In the genomic region with DNA sequence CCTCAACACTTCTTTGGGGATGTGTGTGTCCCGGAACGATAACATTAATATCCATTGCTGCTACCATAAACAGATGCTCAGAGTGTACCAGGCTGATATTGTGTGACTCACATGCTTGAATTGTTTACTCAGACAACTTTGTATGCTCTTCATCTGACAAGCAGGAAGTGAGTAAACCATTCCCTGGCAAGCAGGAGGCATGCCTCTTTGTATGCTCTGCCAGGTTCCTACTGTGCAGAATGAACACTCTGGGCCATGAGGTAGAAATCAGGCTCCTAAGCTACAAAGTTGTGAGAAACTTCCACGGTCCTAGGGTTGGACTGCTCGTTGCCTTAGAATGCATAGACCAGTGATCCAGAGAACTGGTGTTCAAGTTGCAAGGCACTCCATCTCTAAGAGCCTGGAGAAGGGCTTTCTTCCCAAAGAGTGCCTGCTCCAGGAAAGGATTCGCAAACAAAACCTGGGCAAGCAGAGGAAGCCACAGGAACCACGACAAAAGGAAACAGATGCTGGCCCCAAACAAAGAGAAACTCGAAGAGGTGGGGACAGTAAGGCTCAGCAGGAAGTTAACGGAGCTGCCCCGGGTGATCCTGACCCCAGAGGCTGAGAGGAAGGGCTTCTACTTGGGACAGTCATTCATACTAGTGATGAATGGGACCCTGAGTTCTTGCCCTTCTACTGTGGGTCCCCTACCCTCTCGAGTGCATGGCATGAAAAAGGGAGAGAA, we compare ENCODE assay signal across 8 mouse cellular contexts. TPM values are rescaled to one million over a fixed set of nuclear protein-coding genes. Genes with fewer than 3 reads are reported as not detected.
DNase-seq lines count a peak whose midpoint lies in the region; TF ChIP-seq lines count a peak whose summit lies in the region.

No protein-coding gene starts in this region.

- TF ChIP-seq CTCF in liver, adult 2 months (IDR thresholded peaks at IDR 0.05; ENCODE audit: low read depth, low read length): no peak
- TF ChIP-seq CTCF in layer of hippocampus, adult 2 months (conservative IDR thresholded peaks at IDR 0.05): no peak

- no peaks in the 10 kb centered on the region for H3K36me3 ChIP-seq in liver, adult 2 months (ENCODE audit: control insufficient read depth, insufficient read depth, low read length)

- H3K4me1 ChIP-seq in liver, adult 2 months (ENCODE audit: control insufficient read depth, insufficient read depth, low read length): peaks cover 9% of the 10 kb centered on the region

- no peak overlapping the region for H3K9ac ChIP-seq in liver, adult 2 months (ENCODE audit: low read depth, low read length)

- no peak overlapping the region for H3K27ac ChIP-seq in liver, adult 2 months (replicated peaks; ENCODE audit: insufficient read depth, low read depth, low read length)
- H3K27ac ChIP-seq in layer of hippocampus, adult 2 months: no peak overlapping the region

- peak; percentile 6 for DNase-seq in adrenal gland, adult 2 months
- no peak for DNase-seq in adrenal gland, adult 18-20 months (ENCODE audit: low spot score in 2 of 2)
- DNase-seq in urinary bladder, postnatal 14 days (ENCODE audit: low spot score): peak; percentile 10
- no peak for DNase-seq in urinary bladder, postnatal 10 days (ENCODE audit: low spot score)
- peak; percentile 75 for DNase-seq in liver, adult 2 months (ENCODE audit: extremely low read depth, low read depth, low spot score)
- DNase-seq in layer of hippocampus, adult 2 months (ENCODE audit: low spot score in 2 of 2): no peak
- DNase-seq in left cerebral cortex, adult 8-10 months (ENCODE audit: low spot score in 2 of 2): no peak
- no peak for DNase-seq in thymus, postnatal 4 days

- H3K27me3 ChIP-seq in liver, adult 2 months (ENCODE audit: control insufficient read depth, insufficient read depth, low read length): no peaks in the 10 kb centered on the region

- TF ChIP-seq POLR2A in liver, adult 2 months (IDR thresholded peaks at IDR 0.05; ENCODE audit: extremely low read depth, insufficient read depth, low read length): no peak

- no peak overlapping the region for H3K4me3 ChIP-seq in liver, adult 2 months (ENCODE audit: insufficient read depth, low read depth, low read length)
- no peak overlapping the region for H3K4me3 ChIP-seq in layer of hippocampus, adult 2 months

- H3K79me2 ChIP-seq in liver, adult 2 months (ENCODE audit: control insufficient read depth, insufficient read depth, low read length): no peaks in the 10 kb centered on the region

- 18% methylated on average over 10 of the region's 10 CpGs for WGBS in liver, adult 2 months

RNA-seq across cellular contexts. Expression of a gene that starts 53.2 kb away (rescaled TPM):
- total RNA-seq in adrenal gland, adult 2 months (2021): 10 to 100 TPM in 1 of 2 experiments, 1 to 10 TPM in 1; 5.8 to 10.2 TPM
- polyA plus RNA-seq in adrenal gland, adult 2 months (2012; rRNA removed): 13.5 and 14.2 TPM in 2 replicates
- 10 to 100 TPM in 1 of 2 experiments, 1 to 10 TPM in 1; 7.1 to 10.3 TPM for total RNA-seq in adrenal gland, adult 18-20 months (2021)
- 31.6 and 43.8 TPM in 2 replicates for total RNA-seq in liver, adult 2 months (2014; rRNA removed)
- polyA plus RNA-seq in liver, adult 2 months (2012; rRNA removed): 50.6 and 53.2 TPM in 2 replicates
- total RNA-seq in layer of hippocampus, adult 2 months (2021): 10 to 100 TPM; 31.6 to 34.8 TPM
- 10 to 100 TPM; 51.6 to 55.1 (median 53.4) TPM for total RNA-seq in left cerebral cortex, adult 8-10 months (2022)

Comparison
In these comparisons a context has a peak if more than half of its experiments do, and no peak if none do; other contexts are left out.
1. DNase-seq: peak in adrenal gland, adult 2 months (single experiment), urinary bladder, postnatal 14 days (single experiment) and liver, adult 2 months (single experiment); none in adrenal gland, adult 18-20 months (0 of 2), urinary bladder, postnatal 10 days (single experiment), layer of hippocampus, adult 2 months (0 of 2), left cerebral cortex, adult 8-10 months (0 of 2) and thymus, postnatal 4 days (single experiment).